Mouse (Mus musculus) embryonic facial prominence, embryonic 14.5 days (tissue): Measurements from ENCODE around the gene Atg7. TPM values are rescaled to one million over a fixed set of nuclear protein-coding genes. Genes with fewer than 3 reads are reported as not detected.

ENCODE experiments used
- polyA plus RNA-seq: library from polyadenylated mRNA; unstranded; fragments of >200 nt; fragmentation: Nextera tagmentation; extraction: Ambion mirVana; gene quantifications from 2 replicates; pipeline ENCODE4 v1.2.1, GENCODE M21; 2014

The Atg7 gene
- polyA plus RNA-seq, 1 experiment from 2014 or later: 17.6 TPM

Other genes starting within 250 kb of the Atg7 start
- 0.21 TPM in 1 of 2 replicates, not detected in the other for gene Hrh1, start 245.2 kb upstream of the Atg7 start, polyA plus RNA-seq